Mouse (Mus musculus): Measurements from ENCODE around the gene Ddr2.

Gene Ddr2

DNA sequence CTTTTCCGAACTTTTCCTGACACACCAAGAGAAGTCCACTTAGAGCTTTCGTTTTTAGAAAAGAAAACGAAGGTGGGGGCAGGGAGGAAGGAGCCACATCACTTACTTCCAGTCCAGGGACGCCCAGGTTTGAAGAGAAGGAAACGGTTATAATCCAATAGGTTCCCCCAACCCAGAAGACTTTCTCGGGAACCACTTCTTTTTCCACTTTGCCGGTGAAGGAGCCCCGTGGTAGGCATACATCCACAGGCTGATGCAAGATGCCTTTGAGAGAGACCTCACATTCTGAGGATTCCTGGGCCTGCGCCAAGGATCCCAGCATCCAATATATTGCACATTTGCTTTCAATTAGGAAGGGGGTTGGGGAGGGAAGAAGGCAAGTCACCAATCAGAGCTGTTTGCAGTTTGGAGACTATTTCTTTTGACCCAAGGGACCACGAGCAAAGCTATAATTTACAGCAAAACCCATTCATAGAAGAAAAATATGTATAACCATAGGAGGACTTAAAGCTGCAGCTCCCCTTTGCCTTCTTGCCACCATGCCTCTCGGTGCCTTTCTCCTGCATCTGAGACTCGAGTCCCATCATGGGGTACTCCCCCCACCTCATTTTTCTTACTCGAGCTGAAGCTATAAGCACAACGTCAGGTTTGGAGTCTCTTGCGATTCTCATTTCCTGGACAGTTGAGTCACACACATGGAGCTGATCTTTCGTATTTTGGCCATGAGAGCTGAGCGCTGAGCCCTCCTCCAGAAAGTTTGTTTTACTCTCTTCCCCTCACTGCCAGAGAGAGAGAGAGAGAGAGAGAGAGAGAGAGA, at the start of gene Ddr2:
TSS of gene Ddr2 (minus strand) at position 247 of the 817 bp plus-strand sequence.
- DNase-seq (ENCODE audit: low spot score in 2 of 2), result no peak

DNA sequence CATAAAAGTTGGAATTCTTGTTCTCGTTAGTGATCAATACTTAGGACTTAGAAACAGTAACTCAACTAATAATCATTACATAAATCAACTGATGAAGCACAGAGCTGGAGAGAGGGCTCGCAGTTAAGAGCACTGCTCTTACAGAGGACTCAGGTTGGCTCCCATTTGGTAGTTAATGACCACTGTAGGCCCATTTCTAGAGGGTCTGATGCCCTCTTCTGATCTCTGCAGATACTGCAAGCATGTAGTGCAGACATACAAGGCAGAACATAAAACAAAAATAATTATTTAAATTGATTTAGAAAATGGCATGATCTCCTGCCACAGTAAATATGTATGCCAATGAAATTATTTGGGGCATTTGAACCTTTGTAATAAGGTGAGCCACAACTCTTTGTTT, 49.1 kb upstream of the Ddr2 start:
- DNase-seq (ENCODE audit: low spot score in 2 of 2), result no peak

DNA sequence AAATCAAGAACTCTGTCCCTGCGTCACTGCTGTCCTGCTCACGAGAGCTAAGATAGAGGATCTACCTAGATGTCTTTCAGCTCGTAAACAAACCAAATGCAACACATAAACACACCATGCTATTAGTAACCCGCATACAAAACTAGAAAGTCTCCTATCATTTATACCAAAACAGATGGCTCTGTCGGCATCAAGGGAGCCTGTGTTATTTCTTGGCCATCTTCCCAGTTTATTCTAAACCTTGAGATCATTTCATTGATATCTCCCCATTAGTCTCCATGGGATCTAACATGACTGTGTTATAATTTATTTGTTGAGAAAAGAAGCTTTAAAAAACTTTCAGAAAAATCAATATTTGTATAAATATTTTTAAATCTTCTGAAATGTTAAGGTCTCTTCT, 45.2 kb upstream of the Ddr2 start:
- DNase-seq (ENCODE audit: low spot score in 2 of 2), result no peak

DNA sequence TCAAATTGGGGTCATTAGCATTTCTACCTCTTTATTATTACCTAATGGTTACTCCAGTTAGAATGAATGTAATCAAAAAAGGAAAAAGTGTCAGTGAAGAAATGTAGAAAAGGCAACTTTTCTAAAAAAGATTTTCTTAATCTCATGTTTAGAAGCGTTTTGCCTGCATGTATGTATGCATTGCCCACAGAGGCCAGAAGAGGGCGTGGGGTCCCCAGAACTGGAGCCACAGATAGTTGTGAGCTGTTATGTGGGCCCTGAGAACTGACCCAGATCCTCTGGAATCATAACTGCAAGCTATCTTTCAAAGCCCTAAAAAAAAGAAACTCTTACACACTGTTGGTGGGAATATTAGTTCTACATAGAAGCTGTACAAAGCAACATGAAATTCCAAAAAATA, 44.7 kb upstream of the Ddr2 start:
- no peak for DNase-seq (ENCODE audit: low spot score in 2 of 2)

DNA sequence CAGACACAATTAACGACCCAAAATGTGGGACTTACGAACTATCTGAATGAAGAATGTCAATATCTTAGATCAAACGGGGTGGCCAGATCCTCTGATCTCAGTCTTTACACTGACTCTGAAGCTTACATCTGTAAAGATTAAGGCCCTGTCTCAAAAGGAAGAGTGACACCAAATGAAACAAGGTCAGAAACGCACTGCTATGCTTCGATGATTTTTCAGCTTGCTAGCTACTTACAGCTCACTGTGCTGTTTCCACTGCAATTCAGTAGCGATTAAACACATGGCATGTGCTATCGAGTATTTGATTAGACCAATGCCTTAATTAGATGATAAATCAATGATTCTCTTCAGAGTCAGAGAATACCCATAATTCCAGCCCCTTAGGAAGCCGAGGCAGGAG, 43.4 kb upstream of the Ddr2 start:
- DNase-seq (ENCODE audit: low spot score in 2 of 2), result no peak

DNA sequence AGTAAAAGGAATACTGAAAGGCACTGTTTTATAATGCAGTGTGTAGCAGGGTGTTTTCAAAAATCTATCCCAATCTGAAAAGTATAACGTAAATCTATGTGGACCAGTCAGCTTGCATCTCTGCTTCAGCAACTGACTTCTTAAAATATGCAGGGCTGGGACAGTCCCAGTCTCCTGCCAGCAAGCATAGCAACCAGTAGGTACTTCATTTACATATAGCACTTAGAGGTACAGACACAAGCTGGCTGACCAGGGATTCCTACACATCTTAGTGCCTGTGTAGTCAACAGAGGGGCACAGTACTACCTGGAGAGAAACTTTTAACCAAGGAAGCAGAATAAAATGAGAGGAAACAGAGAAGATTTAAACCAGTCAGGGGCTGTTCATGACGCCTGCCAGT, 42.0 kb upstream of the Ddr2 start:
- DNase-seq (ENCODE audit: low spot score in 2 of 2), result no peak

DNA sequence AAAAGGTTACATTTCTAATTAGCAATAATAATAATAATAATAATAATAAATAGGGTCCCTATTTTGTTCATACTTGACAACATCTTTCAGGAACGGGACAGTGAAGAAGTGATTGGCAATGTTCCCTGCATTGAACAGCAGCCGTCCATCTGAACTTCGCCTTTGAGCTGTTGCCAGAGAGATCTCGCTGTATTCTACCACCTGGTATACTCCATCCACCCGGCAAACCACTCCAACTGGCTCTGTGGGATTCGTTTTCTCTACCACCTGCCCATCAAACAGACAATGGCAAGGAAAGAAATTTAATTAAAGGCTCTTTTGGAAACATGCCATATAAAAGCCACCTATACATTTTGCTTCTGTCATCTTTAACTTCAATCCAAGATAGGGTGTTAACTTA, 40.3 kb upstream of the Ddr2 start:
- no peak for DNase-seq (ENCODE audit: low spot score in 2 of 2)

DNA sequence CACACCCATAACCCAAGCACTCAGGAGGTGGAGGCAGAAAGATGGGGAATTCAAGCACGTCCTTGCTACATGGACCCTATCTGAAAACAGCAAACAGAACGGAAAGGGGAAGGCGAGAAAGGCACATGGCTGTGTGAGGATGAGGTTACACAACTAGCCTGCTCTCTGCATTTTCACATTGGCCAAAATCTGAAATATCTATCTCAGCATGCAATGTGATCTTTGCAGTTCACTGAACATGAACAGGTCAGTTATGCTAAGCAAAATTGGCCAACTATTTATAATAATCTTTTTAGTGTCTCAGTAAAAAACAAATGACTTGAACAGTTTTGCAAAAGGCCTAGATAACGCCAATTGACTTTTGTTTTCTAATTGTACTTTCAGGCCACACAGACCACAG, 39.2 kb upstream of the Ddr2 start:
- no peak for DNase-seq (ENCODE audit: low spot score in 2 of 2)

DNA sequence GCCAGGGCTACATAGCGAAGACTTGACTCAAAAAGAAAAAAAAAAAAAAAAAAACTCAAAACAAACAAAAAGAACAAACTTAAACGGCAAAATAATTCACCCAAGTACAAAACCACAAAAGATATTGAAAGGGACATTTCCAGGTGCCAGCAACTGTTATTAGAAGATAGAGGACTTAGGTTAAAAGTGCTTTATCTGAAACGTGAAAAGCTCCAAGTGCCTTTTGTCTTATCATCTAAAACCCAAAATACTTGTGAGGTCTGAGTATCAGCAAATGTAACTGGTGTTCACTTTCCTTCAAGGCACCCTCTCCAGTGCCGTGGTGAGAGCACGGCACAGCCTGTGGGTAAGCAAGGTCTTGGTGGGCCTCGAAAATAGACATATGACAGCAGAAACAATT, 38.0 kb upstream of the Ddr2 start:
- DNase-seq (ENCODE audit: low spot score in 2 of 2), result no peak

DNA sequence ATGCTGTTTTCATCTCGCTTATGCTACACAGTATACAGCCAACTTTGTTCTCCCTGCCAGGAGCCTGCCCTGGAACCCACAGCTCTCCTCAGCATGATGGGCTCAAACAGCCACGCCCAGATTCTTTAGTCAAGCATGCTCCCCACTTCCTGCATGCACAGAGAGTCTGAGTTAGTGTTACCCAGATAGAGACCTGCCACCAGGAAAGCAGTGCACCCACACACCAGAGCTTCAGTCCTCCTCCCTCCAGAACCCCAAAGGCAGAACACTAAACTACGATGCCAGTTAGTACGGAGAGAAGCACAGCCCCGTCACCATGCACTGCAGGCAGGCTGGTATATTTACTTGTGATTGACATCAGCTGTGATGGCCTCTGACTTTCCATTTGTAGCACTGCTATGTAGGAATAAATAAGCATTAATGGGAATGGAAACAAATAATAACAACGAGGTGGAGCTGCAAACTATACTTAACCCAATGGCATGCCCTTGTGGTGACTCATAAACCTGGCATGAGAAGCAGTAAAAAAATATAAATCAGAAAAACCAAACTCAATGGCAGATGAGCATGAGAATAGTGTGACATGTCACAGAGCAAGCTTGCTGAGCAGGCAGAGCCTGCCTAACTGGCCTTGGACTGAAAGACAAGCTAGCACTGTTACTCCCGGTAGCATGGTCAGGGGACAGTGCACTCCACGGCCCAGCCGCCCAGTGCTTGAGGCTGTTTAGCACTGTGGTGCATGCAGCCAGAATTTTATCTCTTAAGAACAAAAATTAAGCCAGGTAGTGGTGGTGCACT, 37.3 kb upstream of the Ddr2 start:
- DNase-seq (ENCODE audit: low spot score in 2 of 2), result no peak

DNA sequence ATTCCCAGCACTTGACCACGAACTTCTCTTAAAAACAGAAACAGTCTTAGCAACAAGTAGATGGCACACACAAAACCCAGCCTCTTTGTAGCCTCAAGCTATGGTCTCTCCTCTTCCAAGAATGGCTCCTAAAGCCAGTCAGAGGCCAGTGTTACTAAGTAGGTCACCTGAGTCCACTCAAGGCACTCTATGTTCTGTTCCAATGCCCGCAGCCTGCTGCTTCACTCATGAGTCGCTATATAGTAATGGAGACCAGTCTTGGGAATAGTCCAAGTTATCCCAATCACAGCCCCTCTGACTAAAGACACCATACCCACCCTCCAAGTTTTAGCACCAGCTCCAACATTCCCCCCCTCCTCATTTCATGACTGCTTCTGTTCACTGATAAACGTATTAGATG, 35.0 kb upstream of the Ddr2 start:
- DNase-seq (ENCODE audit: low spot score in 2 of 2), result no peak

DNA sequence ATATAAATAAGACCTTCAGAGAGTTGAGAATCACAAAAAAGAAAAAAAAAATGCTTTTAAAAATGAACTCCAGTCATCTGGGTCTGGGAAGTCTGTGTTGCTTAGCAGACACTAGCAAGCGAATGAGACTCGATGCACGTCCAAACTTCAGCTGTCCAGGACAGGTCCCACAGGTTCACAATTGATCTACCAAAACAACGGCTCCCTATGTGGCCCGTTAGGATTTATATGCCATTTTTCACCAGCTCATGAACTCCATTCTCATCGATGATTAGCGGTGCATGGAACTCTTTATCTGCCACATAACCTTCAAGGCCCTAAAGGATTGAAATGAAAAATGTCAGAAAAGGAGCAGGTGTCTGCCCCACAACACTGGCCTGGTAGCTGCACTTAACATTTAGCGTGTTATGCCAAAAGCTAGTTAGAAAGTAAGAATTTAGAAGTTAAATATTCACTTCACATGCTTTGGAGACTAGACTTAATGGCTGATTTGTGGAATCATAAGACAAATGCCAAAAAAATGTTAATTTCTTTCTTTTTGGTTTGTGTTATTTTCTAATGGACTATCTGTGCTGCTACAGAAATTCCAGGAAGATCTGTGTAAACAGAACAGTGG, 31.8 kb upstream of the Ddr2 start:
- DNase-seq (ENCODE audit: low spot score in 2 of 2), result no peak

DNA sequence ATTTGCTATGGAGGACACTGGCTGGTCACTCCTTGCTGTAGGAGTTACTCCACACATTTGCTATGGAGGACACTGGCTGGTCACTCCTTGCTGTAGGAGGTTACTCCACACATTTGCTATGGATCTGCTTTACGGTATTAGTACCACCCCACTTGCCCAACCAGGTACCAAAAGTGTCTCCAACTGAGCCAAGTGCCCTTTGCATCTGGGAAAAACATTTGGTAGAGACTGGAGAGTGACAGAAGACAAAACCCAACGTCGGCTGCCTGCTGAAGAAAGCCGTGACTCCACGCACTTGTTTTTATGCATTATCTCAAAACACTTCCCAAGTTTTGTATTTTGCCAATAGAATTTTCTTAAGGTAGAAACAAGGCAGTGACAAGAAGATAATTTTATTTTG, 31.1 kb upstream of the Ddr2 start:
- DNase-seq (ENCODE audit: low spot score in 2 of 2), result no peak

DNA sequence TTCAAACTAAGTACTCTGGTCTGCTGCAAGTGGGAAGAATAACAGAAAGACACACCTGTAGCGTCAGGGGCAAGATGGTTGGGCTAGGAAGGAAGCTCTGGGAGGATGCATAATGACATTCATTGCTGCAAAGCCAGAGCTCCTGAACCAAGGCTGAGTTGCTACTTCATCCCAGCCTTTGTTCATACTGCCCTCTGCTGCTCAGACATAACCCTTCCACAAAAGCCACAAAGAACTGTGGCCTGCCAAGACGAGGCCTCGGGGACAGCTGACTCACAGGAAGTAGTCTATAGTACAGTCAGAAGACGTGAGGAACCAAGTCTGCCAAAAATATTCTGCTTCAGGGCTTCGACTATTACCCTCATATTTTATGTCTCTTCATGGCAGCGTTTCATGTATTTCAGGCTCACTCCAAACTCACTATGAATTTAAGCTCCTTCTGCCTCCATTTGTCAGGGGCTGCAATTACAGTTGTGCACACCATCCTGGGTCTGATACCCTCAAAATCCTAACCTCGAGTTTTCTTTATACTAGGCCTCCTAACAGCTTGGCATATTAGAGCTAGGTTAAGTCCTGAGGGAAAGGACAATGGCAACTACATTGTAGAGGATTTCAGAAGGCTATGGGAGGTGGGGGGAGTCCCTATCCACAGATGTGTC, 25.9 kb upstream of the Ddr2 start:
- peak; percentile 59 to 71 for DNase-seq (ENCODE audit: low spot score in 2 of 2)

DNA sequence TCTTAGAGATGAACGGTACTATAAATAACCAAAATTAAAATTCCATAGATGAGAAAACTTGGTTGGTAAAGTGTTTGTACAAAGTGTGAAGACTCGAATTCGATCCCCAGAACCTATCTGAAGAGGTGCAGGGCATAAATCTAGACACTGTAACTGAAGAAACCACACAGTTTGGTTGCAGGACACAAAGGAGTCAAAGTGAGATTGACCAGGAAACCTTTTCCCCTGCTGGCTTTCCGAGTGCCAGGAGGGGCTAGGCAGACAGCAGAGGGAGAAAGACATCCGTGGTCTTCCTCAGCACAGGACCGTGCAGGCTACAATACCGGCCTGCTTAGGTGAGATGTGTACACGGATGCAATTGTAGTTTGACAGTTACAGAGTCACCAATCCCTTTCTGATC, 23.7 kb upstream of the Ddr2 start:
- DNase-seq (ENCODE audit: low spot score in 2 of 2), result no peak

DNA sequence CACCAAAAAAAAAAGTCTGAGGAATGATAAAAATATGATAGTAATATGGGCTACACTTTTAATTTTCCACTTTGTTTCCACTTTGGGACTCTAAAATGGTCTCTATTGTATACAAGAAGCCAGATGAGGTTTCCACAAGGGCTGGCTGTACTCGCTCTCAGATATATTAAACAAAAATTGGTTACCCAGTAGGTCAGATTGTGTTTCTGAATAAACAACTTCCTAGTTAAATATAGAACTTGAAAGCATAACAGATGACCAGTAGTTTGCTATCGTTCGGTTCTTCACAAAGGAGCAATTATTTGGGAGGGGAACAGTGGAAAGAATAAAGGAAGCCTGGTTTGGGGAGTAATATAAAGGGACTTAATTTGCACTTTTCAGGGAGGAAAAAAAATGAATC, 20.4 kb upstream of the Ddr2 start:
- DNase-seq (ENCODE audit: low spot score in 2 of 2), result no peak

DNA sequence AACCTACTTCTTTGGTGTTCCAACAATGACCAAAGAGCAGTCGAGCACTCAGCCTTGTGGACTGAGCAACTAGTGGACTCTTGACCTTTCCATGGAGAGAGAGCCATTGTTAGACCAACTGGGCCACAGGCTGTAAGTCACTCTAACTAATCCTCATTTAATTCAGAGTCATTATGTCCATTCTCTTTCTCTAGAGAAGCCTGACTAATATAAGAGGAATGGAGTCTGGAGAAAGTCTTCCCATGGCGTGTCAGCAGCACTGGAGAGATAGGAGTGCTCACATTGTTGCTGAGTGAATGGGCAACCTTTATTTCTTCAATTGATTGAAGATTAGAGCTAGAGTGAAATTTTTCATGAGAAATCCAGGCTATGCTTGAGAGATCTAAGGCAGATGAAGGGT, 14.1 kb upstream of the Ddr2 start:
- DNase-seq (ENCODE audit: low spot score in 2 of 2), result no peak

DNA sequence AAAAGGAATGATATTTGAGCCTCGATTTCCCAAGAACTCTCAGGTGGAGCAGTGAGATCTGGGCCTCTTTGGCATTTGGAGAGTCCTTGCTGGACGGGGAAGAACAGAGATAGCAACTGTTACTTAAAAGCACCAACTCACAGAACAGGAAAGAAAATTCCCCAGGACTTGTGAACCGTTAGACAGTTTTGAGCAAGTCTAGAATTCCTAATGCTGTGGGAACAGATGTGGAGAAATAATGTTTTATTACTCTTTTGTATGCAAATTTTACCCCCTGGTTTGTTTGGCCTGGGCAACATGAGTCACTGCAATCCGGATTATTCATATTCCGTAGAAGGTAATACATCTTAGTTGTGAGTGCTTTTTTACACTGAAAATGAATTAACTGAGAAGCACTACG, 3.1 kb upstream of the Ddr2 start:
- no peak for DNase-seq (ENCODE audit: low spot score in 2 of 2)

DNA sequence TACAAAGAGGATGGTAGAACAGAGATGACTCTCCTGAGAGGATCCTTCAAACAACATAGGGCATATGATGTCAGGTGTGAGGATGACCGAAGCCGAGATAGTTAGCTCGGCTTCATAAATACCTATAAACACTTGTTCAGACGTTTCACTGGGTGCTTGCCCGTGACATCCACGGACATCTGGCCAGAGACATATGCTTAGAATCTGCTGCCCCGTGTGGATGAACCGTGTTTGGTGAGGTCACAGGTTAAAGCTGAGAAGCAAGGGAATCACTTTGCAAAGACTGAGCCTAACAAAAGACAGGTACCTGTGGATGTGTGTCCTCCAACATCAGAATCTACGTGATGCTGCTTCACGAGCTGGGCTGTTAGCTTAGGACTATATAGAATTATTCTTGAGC, 1.7 kb upstream of the Ddr2 start:
- DNase-seq (ENCODE audit: low spot score in 2 of 2), result no peak

DNA sequence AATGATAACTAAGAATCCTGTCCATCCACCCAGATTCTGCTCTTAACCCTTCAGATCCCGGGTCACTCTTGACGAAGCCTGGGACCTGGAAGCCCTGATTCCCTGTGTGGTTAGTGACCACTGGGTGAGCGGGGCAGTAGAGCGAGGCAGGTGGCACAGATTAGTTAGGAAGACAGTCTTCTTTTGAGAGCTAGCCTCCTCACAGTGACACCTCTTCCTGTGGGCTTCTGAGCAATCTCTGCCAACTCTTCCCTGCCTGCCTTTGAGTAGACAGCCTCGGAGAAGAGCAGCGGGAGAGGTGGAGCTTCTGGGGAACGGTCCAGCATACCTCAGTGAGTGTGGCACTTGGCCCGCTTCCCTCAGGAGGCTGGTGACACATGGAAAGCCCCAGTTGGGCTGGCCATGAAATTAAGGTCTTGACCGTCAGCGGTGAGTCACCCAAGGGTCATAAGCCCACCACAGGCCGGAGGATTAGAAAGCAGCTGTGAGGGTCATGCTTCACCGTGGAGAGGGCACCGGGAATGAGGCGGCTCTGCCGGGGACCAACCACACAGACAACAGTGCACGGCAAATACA, 1.2 kb upstream of the Ddr2 start:
- no peak for DNase-seq (ENCODE audit: low spot score in 2 of 2)

DNA sequence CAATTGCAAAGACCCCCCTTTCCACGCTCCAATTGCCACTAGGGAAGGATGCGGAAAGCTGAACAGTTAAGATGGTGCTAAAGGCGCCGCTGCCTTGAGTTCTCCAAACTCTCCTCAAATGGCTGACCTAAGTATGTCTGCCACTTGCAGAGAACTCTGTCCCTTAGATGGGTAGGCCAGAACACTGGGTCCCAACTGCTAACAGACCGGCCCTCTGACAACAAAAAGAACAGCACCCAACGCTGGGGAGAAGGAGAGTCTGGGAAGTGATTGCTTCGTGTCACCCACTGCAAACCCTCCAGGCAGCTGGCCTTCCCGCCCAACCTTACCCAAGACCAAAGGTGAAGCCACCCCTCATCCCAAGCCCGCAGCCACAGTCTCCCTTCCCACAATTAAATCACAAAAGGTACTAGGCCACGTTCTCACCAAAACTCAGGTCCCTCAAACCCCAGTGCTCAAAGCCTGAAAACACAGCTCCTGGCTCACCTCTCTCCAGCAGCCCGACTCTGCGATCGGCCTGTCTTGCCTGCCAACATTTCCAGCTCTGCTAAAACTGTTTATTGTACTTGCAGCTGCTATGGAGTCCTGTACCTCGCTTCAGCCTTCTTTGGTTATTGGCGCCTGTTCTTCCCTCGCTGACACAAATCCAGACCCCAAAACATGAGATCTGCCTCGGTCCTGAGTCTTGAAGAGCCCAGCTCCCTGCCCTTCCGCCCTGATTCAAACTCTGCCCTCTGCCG, 616 bp downstream of the Ddr2 start:
- DNase-seq (ENCODE audit: low spot score in 2 of 2), result no peak

All from frontal cortex, postnatal 36 days (tissue).